Mouse (Mus musculus): ENCODE data around the gene Prss37. TPM values are rescaled to one million over a fixed set of nuclear protein-coding genes. Genes with fewer than 3 reads are reported as not detected.

The Prss37 gene
- polyA plus RNA-seq (2012; rRNA removed): not detected in 2 replicates

DNA sequence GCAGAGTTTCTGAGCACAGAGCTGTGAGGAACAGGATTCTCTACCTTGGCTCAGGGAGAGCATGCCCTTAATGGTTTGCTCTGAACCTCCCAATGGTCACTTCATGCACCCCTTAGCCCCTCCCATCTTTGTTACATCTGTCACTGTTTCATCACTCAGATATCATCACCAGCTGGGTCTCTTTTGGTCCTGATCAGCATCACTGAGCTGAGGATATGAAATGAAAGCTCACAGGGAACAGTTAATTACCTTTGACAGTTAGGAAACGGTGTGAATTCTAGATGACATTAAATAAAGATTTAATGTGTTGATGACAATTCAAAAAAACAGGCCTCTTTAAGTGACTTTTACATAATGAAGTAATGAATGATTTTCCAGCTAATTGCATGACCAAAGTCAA is at the start of gene Prss37:
Gene Prss37 (minus strand): TSS at position 101 of the 400 bp plus-strand sequence.
- Histone ChIP-seq H3K4me3 (ENCODE audit: control insufficient read depth, insufficient read depth, low read length) (no peak within 1 kb of the TSS), H3K36me3 (ENCODE audit: control insufficient read depth, insufficient read depth, low read length) (no peaks in the 10 kb centered on the region), H3K27ac (ENCODE audit: control insufficient read depth, insufficient read depth, low read length) (no peak within 1 kb of the TSS), H3K27me3 (ENCODE audit: control insufficient read depth, insufficient read depth, low read length) (no peaks in the 10 kb centered on the region), H3K4me1 (replicated peaks; ENCODE audit: control insufficient read depth, insufficient read depth, low read length) (no peaks in the 10 kb centered on the region)
- TF ChIP-seq POLR2A (IDR thresholded peaks at IDR 0.05; ENCODE audit: control insufficient read depth, extremely low read depth, insufficient read depth, low read length, poor library complexity): no peak
- 95% methylated on average over 1 of the region's 1 CpGs for WGBS
- DNase-seq: no peak

- no peaks in the 10 kb centered on the region for H3K4me1 ChIP-seq (replicated peaks; ENCODE audit: control insufficient read depth, insufficient read depth, low read length)
- DNase-seq: no peak
- H3K4me3 ChIP-seq (ENCODE audit: control insufficient read depth, insufficient read depth, low read length): no peak within 1 kb of the TSS
- H3K27me3 ChIP-seq (ENCODE audit: control insufficient read depth, insufficient read depth, low read length): no peaks in the 10 kb centered on the region
- no peaks in the 10 kb centered on the region for H3K36me3 ChIP-seq (ENCODE audit: control insufficient read depth, insufficient read depth, low read length)
- WGBS: 84% methylated on average over 2 of the region's 2 CpGs
- TF ChIP-seq POLR2A (IDR thresholded peaks at IDR 0.05; ENCODE audit: control insufficient read depth, extremely low read depth, insufficient read depth, low read length, poor library complexity) (no peak), CTCF (IDR thresholded peaks at IDR 0.05; ENCODE audit: borderline replicate concordance, control insufficient read depth, extremely low read depth, insufficient read depth, low read length, poor library complexity) (no peak)
- no peak within 1 kb of the TSS for H3K27ac ChIP-seq (ENCODE audit: control insufficient read depth, insufficient read depth, low read length)
Measured at GRCm38 (mm10) chr6:40554950-40555349, 35.6 kb upstream of the Prss37 start, which contains the start of gene Olfr461. Gene Olfr461, minus strand, starts transcription at chr6:40555050.

DNA sequence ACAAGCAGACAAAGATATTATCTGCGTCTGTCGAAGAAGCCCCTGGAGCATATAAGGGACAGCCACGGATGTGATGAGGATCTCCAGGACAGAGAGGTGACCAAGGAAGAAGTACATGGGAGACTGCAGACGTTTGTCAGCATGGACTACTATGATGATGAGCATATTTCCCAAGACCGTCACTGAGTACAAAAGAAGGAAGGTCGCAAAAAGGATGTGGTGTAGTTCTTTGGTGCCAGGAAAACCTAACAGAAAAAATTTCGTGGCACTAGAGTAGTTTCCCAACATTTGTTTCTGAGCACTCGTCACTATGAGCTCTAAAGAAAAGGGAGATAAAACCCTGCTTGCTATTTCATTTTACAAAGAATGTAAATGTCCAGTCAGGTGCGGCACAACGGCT is 25.4 kb upstream of the Prss37 start:
- 75% methylated on average over 10 of the region's 10 CpGs for WGBS
- TF ChIP-seq CTCF (IDR thresholded peaks at IDR 0.05; ENCODE audit: borderline replicate concordance, control insufficient read depth, extremely low read depth, insufficient read depth, low read length, poor library complexity): no peak

DNA sequence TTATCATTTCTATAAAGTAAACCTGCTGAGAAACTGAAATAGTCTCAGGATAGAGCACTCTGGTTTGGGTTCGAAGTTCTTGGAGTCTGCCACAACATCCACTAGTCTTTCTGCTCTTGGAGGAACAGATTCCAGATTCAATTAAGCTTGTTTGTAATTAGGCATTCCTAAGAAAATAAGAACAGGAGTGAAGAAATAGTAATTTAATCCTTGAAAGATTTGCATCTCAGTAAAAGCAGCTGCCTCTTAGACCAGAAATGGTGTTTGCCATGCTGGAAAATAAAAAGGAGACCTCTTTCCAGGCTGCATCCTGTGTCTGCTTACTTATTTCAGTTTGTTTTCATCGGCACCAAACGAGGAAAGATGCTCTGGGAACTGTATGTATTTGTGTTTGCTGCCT is 26.1 kb downstream of the Prss37 start, which contains the start of gene Tas2r108:
Gene Tas2r108 (plus strand): TSS at position 301 of the 400 bp plus-strand sequence.
- no peak within 1 kb of the TSS for H3K27ac ChIP-seq (ENCODE audit: control insufficient read depth, insufficient read depth, low read length)
- 92% methylated on average over 3 of the region's 3 CpGs for WGBS
- no peak within 1 kb of the TSS for H3K4me3 ChIP-seq (ENCODE audit: control insufficient read depth, insufficient read depth, low read length)
- no peak for DNase-seq
- no peaks in the 10 kb centered on the region for H3K27me3 ChIP-seq (ENCODE audit: control insufficient read depth, insufficient read depth, low read length)
- H3K36me3 ChIP-seq (ENCODE audit: control insufficient read depth, insufficient read depth, low read length): no peaks in the 10 kb centered on the region
- no peaks in the 10 kb centered on the region for H3K4me1 ChIP-seq (replicated peaks; ENCODE audit: control insufficient read depth, insufficient read depth, low read length)
- TF ChIP-seq POLR2A (IDR thresholded peaks at IDR 0.05; ENCODE audit: control insufficient read depth, extremely low read depth, insufficient read depth, low read length, poor library complexity): no peak

More for the DNA sequence above, 25.4 kb upstream of the Prss37 start:
- no peak for DNase-seq
- no peaks in the 10 kb centered on the region for H3K4me1 ChIP-seq (replicated peaks; ENCODE audit: control insufficient read depth, insufficient read depth, low read length)
- H3K4me3 ChIP-seq (ENCODE audit: control insufficient read depth, insufficient read depth, low read length): no peak overlapping the region
- no peaks in the 10 kb centered on the region for H3K27me3 ChIP-seq (ENCODE audit: control insufficient read depth, insufficient read depth, low read length)
- H3K27ac ChIP-seq (ENCODE audit: control insufficient read depth, insufficient read depth, low read length): no peak overlapping the region
- H3K36me3 ChIP-seq (ENCODE audit: control insufficient read depth, insufficient read depth, low read length): no peaks in the 10 kb centered on the region

- no peak within 1 kb of the TSS for H3K4me3 ChIP-seq (ENCODE audit: control insufficient read depth, insufficient read depth, low read length)
- no peak for DNase-seq
- H3K36me3 ChIP-seq (ENCODE audit: control insufficient read depth, insufficient read depth, low read length): no peaks in the 10 kb centered on the region
- no peaks in the 10 kb centered on the region for H3K27me3 ChIP-seq (ENCODE audit: control insufficient read depth, insufficient read depth, low read length)
- TF ChIP-seq POLR2A (IDR thresholded peaks at IDR 0.05; ENCODE audit: control insufficient read depth, extremely low read depth, insufficient read depth, low read length, poor library complexity) (no peak), CTCF (IDR thresholded peaks at IDR 0.05; ENCODE audit: borderline replicate concordance, control insufficient read depth, extremely low read depth, insufficient read depth, low read length, poor library complexity) (no peak)
- no peaks in the 10 kb centered on the region for H3K4me1 ChIP-seq (replicated peaks; ENCODE audit: control insufficient read depth, insufficient read depth, low read length)
- no peak within 1 kb of the TSS for H3K27ac ChIP-seq (ENCODE audit: control insufficient read depth, insufficient read depth, low read length)
Measured at GRCm38 (mm10) chr6:40490933-40491332, 28.4 kb downstream of the Prss37 start, which contains the start of gene Tas2r137. Gene Tas2r137, plus strand, starts transcription at chr6:40491233.

- no peak for DNase-seq
- 98% methylated on average over 5 of the region's 5 CpGs for WGBS
- TF ChIP-seq POLR2A (IDR thresholded peaks at IDR 0.05; ENCODE audit: control insufficient read depth, extremely low read depth, insufficient read depth, low read length, poor library complexity) (no peak), CTCF (IDR thresholded peaks at IDR 0.05; ENCODE audit: borderline replicate concordance, control insufficient read depth, extremely low read depth, insufficient read depth, low read length, poor library complexity) (no peak)
- no peaks in the 10 kb centered on the region for H3K27me3 ChIP-seq (ENCODE audit: control insufficient read depth, insufficient read depth, low read length)
- no peaks in the 10 kb centered on the region for H3K4me1 ChIP-seq (replicated peaks; ENCODE audit: control insufficient read depth, insufficient read depth, low read length)
- H3K36me3 ChIP-seq (ENCODE audit: control insufficient read depth, insufficient read depth, low read length): peaks cover 37% of the 10 kb centered on the region
- H3K27ac ChIP-seq (ENCODE audit: control insufficient read depth, insufficient read depth, low read length): no peak overlapping the region
- no peak overlapping the region for H3K4me3 ChIP-seq (ENCODE audit: control insufficient read depth, insufficient read depth, low read length)
Measured at GRCm38 (mm10) chr6:40482318-40482717, 37.0 kb downstream of the Prss37 start.

DNA sequence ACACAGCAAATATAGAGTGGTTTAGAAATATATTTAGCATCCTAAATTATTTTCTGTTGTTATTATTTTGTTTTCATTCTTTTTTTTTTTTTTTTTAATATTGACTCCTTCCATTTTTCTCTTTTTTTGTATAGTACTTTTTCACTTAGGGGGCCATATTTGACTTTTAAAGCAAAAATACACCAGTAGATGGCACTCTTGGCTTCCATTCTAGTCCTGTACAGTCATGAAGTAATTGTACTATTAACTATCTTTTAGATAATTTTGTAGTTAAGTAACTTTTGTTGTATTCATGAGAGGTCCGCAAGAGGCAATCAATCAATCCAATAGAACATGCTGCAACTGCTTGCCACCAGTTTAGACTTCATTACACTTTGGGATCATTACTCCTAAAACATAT is 39.6 kb downstream of the Prss37 start:
- WGBS: 88% methylated on average over 1 of the region's 1 CpGs

More for the DNA sequence above, 39.6 kb downstream of the Prss37 start:
- Histone ChIP-seq H3K4me1 (replicated peaks; ENCODE audit: control insufficient read depth, insufficient read depth, low read length) (no peaks in the 10 kb centered on the region), H3K27ac (ENCODE audit: control insufficient read depth, insufficient read depth, low read length) (no peak overlapping the region), H3K27me3 (ENCODE audit: control insufficient read depth, insufficient read depth, low read length) (no peaks in the 10 kb centered on the region), H3K36me3 (ENCODE audit: control insufficient read depth, insufficient read depth, low read length) (peaks cover 51% of the 10 kb centered on the region), H3K4me3 (ENCODE audit: control insufficient read depth, insufficient read depth, low read length) (no peak overlapping the region)
- DNase-seq: no peak
- TF ChIP-seq CTCF (IDR thresholded peaks at IDR 0.05; ENCODE audit: borderline replicate concordance, control insufficient read depth, extremely low read depth, insufficient read depth, low read length, poor library complexity): no peak
- TF ChIP-seq POLR2A (IDR thresholded peaks at IDR 0.05; ENCODE audit: control insufficient read depth, extremely low read depth, insufficient read depth, low read length, poor library complexity): no peak
